Mouse (Mus musculus) thymus, postnatal 4 days (tissue): ENCODE results near the gene Lrrc2.

Experiments used
- DNase-seq: peaks from one replicate; pipeline ENCODE4 v3.0.0; 2021

The Lrrc2 gene

DNA sequence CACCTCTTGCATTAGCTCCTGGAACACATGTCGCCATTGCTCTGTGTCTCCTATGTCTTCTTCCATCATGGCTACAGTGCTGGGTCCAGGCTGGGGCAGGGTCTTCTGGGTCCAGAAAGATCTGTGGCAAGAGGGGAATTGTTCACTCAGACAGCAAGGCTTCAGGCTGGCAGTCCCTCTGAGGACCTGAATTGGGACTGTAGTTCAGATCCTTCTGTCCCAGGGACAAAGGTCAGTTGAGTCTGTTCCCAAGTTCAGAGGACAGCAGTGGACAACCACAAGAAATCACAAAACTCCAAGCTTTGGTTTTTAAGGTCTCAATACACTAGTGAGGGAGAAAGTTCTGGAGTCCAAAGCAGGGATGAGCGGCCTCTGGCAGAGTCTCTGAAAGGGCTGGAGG lies 38.2 kb downstream of the Lrrc2 start:
- DNase-seq, result no peak

DNA sequence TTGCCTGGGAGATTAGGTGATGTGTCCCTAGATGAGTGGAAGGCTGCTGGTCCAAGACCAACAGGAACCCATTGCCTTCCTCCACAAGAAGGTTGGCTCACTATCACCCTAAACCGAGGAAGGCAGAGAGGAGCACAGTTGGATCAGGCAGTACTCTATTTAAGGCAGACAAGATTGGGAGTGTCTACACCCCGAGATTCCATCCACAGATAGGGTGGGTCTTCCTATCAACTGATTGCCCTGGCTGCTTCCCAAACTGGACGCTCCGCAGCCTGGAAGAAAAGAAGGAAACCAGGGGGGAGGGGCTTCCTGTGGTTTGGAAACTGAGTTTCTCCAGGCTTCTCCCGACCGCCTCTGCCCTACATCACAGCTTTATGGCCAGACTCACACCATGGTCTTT lies 38.9 kb downstream of the Lrrc2 start, which contains the start of gene Rtp3:
TSS of gene Rtp3 (minus strand) at position 380 of the 400 bp plus-strand sequence.
- DNase-seq, result no peak

- no peak for DNase-seq
These were observed 42.0 kb downstream of the Lrrc2 start for GRCm38 (mm10) chr9:110993281-110993709.

GRCm38 (mm10) chr9:110994716-110995172 lies 43.4 kb downstream of the Lrrc2 start:
- DNase-seq, result peak; percentile 82

GRCm38 (mm10) chr9:110997245-110997644 lies 45.9 kb downstream of the Lrrc2 start:
- DNase-seq, result peak; percentile 83

- DNase-seq, result no peak
These were observed 47.7 kb downstream of the Lrrc2 start for GRCm38 (mm10) chr9:110999056-110999455.

GRCm38 (mm10) chr9:110999856-111000255 lies 48.5 kb downstream of the Lrrc2 start:
- DNase-seq, result no peak

DNA sequence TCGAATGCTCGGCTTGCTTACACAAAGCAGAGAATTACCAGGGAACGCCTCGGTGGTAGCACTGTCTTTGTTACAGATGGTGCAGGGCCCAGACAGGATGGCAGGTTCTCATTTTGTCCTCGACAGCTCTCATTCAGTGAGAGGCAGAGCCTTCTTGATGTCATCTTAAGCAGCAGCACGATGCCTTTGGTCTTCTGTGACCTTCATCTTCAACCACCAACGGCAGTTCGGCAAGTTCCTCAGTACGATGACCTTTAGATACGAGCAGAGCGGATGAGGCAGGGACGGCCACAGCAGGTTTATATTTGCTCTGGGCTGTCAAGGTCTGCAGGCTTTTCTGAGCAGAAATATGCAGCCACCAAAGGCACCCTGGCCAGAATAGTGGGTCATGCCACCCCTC lies 50.3 kb downstream of the Lrrc2 start:
- DNase-seq, result no peak

- DNase-seq, result no peak
These were observed 51.9 kb downstream of the Lrrc2 start for GRCm38 (mm10) chr9:111003279-111003678.

GRCm38 (mm10) chr9:111006544-111006943 lies 55.2 kb downstream of the Lrrc2 start:
- no peak for DNase-seq

GRCm38 (mm10) chr9:111009763-111010162 lies 58.4 kb downstream of the Lrrc2 start:
- DNase-seq, result no peak

- no peak for DNase-seq
These were observed 60.2 kb downstream of the Lrrc2 start for GRCm38 (mm10) chr9:111011550-111011949.

DNA sequence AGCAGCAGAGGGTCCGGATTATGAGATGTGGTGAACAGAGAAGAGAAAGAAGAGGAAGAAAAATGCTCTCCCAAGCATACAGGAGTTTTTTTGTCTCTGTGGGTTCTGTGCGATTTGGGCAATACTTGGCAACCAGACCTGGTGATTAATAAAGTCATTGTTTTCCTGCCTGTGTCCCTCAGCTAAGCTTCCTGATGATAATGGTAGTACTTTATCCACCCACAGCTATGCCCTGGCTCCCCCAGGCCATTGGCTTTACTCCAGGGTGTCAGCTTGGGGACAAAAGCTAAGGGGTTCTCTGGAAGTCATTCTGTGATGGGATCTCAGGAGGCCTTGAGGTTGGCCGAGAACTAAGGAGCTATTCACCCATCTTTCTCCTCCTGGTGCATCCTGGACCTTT lies 60.7 kb downstream of the Lrrc2 start:
- DNase-seq, result no peak

GRCm38 (mm10) chr9:111015658-111016057 lies 64.3 kb downstream of the Lrrc2 start:
- peak; percentile 29 for DNase-seq

- DNase-seq, result no peak
These were observed 67.7 kb downstream of the Lrrc2 start, which contains the start of gene Ltf for GRCm38 (mm10) chr9:111019022-111019421. Gene Ltf, plus strand, starts transcription at chr9:111019271.

- no peak for DNase-seq
These were observed 75.4 kb downstream of the Lrrc2 start for GRCm38 (mm10) chr9:111026791-111027190.
